Mouse (Mus musculus): Measurements from ENCODE around the gene Spata1.

GRCm38 (mm10) chr3:146443380-146443779, 56.2 kb downstream of the Spata1 start:
- TF ChIP-seq POLR2A (IDR thresholded peaks at IDR 0.05; ENCODE audit: borderline replicate concordance, extremely low read depth, low read depth, low read length) (no peak), CTCF (IDR thresholded peaks at IDR 0.05; ENCODE audit: insufficient read depth, low read length) (no peak)
